Mouse (Mus musculus) erythroblast, embryonic 14.5 days (primary cell): ENCODE results near the gene Pilrb1.

Experiments used
- GATA1 ChIP-seq: IDR thresholded peaks from 2 replicates; pipeline ENCODE4 v1.6.1; 2012; ENCODE audit warnings: low read length, inconsistent platforms, mixed read lengths
- TAL1 ChIP-seq: IDR thresholded peaks from 3 replicates; pipeline ENCODE4 v1.6.1; 2012; ENCODE audit warnings: low read length, inconsistent platforms, mixed read lengths

GRCm38 (mm10) chr5:137828694-137829093 lies 29.2 kb downstream of the Pilrb1 start:
- TF ChIP-seq GATA1 (no peak), TAL1 (no peak)
